Mouse (Mus musculus) gastrocnemius, postnatal 25 days (tissue): Measurements from ENCODE around the gene Zfp654. TPM values are rescaled to one million over a fixed set of nuclear protein-coding genes. Genes with fewer than 3 reads are reported as not detected.
A peak's percentile ranks its signal among the peaks of the same experiment; 100 is the strongest.

Source experiments
- DNase-seq: peaks from one replicate; pipeline ENCODE4 v3.0.0; 2022
- total RNA-seq, 2 experiments: library from RNA; stranded (reverse); gene quantifications; 1 replicate in 1 of 2; 2 replicates in 1 of 2; pipeline ENCODE4 v1.2.3; 2021

Zfp654 gene
- total RNA-seq, 2 experiments from 2014 or later = 7.1 to 7.5 TPM

DNA sequence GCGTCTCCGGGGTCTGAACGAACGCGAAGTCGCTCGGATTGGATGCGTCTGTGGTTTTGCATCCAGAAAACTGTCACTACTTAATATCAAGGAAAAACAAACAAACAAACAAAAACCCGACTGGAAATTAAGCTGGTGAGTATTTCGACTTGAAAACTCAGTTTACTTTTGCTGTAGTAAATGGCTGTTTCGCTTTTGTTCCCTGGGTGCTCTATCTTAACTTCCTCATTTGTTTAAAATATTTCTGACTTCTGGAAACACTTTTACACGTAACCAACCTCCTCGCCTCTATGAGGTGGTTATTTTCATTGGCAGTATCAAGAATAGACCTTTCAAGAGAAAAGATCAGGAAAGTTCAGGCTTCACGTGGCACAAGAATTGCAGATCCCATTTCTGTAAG, 1.4 kb upstream of the Zfp654 start:
- DNase-seq = no peak

DNA sequence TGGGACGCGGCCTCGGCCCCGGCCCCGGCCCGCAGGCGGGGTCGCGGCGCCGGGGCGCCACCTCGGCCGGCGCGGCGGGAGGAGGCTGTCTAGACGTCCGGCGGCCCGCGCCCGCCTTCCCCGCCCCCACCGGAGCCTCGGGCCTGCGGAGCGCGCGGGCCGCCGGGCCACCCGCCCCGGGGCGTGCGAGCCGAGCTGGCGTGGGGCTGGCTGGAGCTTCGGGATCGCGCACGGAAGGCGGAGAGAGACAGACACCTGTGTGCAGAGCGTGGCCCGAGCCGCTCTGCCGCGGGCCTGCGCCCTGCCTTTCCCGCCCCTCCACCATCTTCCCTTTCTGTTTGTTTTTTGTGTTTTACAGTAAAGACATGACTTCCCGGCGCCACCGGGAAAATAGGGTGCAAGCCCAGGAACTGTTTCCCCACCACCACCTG, 1.0 kb upstream of the Zfp654 start:
- peak; percentile 50 for DNase-seq

DNA sequence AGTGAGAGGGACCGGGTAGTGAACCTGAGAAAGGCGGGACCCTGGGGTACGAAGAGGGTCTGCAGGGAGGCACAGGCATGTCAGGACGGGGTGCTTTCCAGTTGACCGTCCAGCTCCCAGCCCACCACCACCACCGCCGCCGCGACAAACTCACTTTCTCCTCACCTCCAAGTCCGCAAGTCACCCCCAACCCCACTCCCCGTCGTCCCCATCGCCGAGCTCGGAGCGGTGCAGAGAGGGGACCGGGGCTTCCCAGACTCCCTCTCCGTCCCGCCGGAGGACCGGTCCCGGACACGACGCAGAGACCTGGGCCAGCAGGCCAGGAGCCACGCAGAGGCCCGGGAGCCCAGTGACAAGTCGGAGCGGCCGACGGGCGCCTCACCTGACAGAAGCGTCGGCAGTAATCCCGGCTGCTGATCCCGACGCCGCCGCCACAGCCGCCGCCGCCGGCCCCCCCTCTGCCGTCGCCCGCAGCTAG, 328 bp downstream of the Zfp654 start:
- DNase-seq = no peak

DNA sequence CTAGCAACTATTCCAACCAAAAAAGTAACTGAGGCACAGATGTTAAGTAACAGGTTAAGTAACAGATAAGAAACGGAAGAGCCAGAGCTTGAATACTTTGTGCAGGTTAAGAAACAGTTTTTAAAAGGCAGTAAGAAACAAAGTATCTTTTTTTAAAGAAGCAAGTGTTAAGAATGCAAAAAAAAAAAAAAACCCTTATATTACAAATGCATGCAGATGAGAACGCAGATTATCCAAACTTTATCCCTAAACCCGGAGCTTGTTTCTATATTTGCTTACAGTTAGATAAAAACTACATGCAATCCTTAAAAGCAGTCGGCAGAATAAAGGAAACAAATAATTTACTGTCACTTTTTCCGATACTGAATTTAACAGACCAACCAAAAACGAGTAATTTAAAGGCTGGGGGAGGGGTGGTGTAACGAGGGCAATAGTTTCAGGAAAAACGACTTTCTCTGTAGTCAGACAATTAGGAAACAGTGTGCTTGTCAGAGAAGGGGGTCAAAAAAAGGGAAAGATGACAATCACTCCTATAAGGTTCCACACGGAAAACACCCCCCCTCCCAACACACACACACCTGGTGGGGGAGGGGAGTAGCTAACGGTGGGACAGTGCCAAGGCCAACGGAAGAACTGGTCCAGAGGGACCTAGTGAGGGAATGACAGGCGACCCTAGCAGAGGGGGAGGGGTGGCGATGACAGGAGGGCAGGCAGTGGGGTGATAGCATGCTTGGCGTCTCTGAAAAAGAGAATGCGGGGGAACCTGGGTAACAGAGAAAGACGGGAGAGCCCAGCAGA, 966 bp downstream of the Zfp654 start:
- DNase-seq = peak; percentile 27

DNA sequence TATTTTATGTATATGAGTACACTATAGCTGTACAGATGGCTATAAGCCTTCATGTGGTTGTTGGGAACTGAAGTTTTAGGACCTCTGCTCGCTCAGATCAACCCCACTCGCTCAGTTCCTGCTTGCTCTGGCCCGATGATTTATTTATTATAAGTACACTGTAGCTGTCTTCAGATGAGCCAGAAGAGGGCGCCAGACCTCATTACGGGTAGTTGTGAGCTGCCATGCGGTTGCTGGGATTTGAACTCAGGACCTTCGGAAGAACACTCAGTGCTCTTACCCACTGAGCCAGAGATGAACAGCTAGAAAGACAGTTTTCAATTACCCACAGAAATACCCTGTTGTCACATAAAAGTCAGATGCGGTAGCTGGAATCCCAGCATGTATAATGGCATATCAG, 5.5 kb downstream of the Zfp654 start:
- DNase-seq = no peak

DNA sequence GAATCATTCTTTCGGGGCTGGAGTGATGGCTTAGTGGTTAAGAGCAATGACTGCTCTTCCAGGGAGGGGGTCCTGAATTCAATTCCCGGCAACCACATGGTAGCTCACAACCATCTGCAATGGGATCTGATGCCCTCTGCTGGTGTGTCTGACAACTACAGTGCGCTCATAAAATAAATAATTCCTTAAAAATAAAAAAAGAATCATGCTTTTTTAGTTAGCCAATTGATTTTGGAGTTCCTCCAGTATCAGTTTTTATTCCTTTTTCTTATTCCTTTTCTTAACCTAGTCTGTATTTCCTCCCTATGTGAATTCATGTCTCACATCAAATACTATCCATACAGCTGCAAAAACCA, 9.1 kb downstream of the Zfp654 start:
- no peak for DNase-seq

DNA sequence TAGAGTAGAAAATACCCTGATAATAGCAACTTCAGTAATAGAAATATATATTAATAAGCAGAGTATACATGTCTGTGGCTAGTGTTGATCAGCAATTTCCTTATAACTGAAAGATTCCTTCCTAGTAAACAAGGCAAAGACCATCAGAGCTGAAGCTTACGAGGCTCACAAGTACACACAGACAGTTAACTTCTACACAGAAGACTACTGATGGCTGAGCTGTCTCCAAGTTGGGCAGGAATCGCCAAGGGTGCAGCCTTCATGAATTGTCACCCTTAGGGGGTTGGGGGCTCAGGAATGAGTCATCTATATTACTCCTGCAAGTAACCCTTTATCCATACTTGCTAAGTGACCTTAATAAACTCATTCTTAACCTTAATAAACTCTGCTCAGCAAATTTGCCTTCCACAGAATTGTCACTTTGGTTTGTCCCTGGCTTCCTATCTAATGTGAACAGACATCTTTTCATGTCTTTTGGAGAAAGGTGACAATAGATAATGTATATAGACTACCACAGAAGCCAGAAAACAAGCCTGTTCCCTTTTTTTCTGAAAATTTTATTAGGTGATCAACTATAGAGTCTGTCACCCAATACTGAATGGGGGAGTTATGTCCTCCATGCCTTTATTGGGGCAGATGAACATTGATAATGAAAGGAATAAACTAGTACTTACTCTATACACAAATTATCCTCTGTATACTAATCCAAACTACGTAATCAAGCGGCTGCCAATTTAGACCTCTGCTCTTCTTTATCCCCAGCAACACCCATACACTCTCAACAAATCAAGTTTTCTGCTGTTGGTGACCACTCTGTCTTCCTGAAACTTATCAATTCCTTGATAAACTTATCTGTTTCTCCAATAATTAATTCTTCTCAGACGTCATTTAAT, 9.7 kb downstream of the Zfp654 start:
- DNase-seq = no peak

DNA sequence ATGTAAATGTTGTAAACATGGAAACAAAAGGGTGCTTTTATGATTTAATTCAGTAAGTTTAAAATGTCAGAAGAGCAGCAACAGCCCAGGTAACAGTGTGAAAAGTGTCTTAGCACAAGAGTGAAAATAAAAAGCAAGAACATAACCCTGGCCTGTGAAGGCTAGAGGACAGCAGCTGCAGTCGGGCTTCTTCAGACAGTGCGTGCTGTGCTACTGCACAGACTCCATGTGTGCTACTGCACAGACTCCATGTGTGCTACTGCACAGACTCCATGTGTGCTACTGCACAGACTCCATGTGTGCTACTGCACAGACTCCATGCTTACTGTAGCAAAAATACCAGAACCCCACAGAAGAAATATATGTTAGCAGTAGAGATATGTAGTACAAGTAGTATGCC, 14.7 kb downstream of the Zfp654 start:
- no peak for DNase-seq

DNA sequence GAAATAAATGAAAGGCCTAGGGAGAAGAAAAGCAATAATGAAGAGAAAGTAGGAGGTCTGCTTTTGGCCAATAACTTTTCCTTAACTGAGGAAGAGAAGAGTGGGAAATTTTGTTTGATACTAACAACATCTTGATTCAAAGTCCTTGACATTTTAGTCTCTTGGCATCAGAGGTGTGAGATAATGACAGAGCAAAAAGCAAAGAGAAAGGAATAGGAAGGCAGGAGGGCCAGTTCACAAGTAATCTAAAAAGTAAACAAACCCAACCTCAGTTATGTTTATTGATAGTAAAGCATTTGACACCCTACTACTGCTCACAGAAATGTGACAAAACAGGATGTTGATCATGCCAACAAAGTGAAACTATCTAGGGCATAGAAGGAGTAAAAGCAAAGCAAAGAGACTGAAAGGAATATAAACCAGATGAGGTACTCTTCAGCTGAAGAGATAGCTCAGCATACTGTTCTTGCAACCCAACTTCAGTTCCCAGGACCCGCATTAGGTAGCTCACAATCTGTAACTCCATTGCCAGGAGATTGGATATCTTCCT, 15.4 kb downstream of the Zfp654 start:
- DNase-seq = no peak

DNA sequence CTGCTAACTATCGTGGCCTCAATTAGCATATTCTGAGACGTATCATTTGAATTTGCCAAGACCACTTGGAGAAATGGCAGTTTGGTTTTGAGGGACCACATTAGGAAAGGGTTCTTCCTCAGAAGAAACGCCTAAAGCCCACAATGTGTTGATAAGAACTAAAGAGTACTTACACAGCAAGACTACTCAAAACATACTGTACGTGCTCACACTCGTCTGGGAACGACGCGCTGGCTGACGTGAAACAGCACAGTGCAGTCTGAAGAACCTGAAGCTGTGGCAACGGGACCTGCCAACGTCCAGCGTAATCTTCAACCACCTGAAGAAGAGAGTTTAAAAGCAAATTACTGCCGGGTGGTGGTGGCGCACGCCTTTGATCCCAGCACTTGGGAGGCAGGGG, 21.2 kb downstream of the Zfp654 start:
- DNase-seq = no peak

DNA sequence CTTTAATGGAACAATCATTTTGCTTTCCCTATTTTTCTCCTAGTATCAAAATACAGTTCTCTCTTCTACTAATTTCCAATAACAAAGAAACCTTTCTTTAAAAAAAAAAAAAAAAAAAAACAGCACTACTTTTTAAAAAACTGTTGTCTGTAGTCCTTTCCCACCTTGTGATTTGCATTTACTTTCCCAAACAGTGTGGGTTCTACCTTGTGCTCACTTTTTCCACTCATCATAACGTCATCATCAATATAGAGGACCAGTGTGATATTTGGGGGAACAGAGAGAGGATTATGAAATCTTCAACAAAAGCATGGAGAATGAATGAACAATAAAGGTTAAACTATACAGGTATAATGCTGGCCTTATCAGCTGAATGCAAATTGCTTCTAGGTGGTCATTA, 27.0 kb downstream of the Zfp654 start:
- no peak for DNase-seq

DNA sequence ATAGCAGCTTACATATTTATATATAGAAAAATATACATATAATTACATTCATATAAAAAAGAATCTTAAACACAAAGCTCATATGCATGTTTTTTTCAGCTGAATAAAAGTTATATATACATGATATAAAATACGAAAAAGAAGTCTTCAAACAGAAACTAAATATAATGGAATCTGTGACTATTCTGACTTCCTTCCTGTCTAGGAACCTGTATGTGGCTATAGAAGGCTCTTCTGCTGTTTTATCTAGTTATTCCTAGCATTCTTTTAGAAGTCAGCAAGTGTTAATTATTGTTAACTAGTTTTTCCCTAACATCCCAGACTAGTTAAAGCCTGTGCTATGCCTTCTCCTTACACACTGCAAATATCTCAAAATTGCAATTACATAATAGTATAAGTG, 27.6 kb downstream of the Zfp654 start:
- DNase-seq = no peak

DNA sequence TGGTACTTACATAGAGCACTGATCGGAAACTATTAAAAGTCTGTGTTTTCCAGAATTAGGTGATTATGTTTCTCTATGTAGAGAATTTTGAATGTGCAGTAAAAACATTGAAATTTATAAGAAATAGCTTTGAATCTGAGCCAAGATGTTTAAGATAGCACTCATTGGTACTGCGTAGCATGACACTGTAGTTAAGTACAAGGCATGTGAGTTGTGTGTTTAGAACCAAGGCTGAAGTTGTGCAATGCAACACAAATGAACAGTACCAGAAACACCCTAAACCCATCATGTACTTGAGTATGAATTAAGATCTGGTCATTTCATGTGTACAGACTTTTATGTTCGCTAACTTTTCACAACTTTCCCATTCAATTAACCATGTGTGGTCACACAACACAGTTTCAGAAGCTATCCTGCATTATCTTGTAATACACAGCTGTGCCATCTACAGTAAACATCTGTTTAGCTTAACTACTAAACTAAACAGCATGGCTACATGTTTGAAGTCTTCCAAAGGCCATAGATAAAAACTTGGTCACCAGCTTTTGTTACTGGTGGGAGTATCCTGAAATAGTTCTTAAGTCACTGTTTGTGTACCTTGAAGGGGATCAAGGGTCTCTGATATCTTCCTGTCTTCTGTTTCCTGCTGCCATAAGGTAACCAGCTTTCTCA, 34.2 kb downstream of the Zfp654 start:
- DNase-seq = no peak

DNA sequence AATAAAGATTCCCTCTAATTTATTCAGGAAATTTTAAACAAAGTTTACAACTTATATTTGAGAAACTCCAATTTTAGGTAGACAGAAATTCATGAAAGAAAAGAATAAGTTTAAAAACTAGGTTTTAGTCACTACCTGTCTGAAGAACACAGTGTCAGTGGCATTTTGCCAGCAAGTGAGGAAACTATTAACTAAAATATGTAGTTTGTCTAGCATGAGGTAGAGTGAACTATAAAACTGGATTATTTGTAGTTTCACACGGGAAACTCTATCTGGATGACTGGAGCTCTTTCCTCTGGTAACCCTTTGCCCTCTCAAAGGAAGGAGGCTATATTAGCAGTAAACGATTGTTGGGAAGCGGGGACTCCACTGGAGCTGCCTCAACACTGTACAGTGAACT, 48.4 kb downstream of the Zfp654 start:
- DNase-seq = no peak

DNA sequence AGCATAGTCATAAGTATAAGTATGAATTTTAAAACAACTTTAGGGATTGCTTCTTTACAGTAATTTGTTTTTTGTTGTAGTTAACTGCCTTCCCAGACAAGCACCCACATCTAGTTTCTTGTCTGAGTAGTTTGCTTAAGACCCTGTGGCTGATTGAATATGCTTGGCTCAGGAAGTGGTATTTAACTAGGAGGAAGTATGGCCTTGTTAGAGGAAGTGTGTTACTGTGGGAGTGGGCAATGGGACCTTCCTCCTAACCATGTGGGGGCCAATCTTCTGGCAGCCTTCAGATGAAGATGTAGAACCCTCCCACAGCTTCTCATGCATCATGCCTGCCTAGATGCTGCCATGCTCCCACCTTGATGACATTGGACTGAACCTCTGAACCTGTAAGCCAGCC, 49.8 kb downstream of the Zfp654 start:
- DNase-seq = no peak

DNA sequence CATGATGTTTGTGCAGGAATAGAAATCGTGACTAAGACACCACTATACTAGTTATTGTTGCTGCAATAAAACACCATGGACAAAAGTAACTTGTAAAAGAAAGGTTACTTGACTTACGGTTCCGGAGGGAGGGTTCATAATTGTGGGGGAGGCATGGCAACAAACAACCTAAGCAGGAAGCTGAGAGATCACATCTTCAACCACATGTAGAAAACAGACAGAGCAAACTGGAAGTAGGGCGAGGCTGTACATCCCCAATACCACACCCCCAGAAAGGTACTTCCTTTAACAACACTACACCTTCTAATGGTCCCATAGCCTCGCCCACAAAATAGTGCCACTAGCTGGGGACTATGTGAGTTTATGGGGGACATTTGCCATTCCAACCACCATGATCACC, 51.1 kb downstream of the Zfp654 start:
- no peak for DNase-seq

DNA sequence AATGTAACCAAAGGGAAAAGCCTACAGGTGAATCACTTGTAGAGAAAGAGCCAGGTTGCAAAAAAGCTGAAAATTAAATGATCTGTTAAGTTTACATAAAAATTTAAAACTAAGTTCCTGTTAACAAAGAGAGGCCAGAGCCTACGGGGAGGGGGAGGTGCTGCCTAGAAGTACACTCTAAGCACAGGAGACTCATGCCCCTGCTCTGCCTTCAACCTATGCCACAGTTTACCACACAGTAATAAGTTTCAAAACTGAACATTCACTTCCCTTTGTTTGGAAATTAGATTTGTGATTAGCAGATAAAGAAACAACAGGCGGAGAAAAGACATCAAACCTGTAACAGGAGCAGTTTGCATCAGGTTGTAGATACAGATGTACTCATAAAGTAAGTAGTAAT, 56.6 kb downstream of the Zfp654 start:
- no peak for DNase-seq

DNA sequence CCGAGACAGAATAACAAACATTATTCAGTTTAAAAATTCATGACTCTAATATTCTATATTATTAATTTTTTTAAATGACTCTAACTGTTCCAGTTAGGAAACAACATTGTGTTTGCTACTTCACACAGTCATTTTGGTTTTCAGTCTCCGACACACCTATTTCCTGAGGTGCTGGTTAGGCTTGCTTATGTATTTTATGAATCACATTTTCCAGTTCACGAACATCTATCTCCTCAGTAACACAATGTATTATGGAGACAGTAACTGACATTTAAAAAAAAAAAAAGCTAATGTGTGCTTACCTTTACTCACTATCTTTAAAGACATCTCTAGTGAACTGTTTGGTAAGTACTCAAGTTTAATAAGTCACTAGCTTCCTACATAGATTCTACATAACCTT, 61.7 kb downstream of the Zfp654 start:
- no peak for DNase-seq

DNA sequence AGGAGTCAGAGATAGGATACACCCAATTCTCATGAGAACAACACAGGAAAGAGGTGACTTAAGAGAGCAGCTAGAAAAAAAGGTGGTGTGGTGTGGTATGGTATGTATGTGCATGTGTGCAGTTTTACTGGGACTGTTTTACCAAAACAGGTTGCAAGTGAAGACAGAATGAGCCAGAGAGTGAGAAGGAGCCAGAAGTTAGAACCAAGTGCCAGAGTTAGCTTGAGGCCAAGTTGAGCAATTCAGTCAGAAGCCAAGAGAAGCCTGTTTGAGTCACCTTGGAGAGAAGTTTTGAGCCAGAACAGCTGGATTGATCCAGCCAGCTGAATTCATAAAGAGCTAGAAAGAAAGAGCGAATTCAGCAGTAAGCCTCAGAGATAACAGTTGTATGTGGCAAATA, 75.9 kb downstream of the Zfp654 start:
- no peak for DNase-seq

DNA sequence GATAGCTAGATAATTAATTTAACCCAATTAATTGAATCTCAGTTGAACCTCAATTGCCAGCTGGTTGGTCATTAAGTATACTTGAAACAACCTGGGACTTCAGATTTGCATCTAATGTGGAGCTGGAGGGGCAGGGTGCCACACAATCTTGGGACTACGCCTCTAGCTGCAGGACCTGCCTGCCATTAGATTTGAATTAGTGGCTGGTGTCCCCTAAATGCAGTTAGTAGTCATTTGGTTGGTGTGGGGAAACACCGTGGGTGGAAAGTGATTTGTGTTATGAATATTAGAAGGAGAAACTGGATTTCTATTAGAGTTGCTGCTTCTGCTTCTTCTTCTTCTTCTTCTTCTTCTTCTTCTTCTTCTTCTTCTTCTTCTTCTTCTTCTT, 80.0 kb downstream of the Zfp654 start:
- DNase-seq = no peak

DNA sequence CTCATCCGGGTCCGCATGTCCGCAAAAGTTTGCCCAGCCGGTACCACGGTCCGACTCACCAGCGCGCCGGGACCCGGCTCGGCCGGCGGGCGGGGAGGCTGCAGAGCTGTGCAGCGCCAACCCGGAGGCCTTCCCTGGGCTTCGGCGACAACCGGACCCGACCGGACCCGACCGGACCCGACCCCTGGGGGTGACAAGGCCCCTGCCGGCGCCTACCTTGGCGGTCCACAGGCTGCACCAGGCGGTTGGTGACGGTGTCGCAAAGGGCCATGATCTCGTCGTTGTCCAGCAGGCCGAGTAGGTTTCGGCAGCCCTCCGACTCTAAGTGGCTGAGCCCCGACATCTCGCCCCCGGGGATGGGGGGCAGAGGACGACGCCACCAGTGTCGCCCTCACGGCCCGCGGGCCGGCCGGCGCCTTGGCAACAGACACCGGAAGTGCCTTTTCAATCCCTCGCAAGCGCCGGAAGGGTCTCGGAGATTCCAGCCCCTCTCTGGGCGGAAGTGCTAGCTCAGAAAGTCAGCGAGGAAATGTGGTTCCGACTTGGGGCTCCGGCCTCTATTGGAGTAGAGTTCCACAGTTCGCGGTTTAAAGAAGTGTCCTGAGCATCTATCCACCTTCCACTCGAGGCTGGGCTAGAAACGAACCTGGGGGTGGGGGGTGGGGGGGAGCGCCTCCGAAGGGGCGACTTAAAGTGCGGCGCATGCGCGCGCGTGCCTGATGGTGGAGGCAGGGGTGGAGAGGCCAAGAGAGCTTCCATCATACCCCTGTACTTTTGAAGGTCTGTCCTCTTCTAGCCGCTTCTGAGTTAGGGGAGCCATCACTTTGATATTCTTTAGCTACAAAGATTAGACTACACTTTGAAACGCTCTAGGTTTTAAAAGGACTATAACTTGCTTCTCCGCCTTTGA, 80.7 kb downstream of the Zfp654 start, which contains the start of gene 4930453N24Rik:
TSS of gene 4930453N24Rik (minus strand) at position 641 of the 910 bp plus-strand sequence.
- peak; percentile 84 for DNase-seq
